Comparison of ENCODE assay signal across 7 mouse cellular contexts in genomic region chr2:132131266-132131665, GRCm38 (mm10). TPM values are rescaled to one million over a fixed set of nuclear protein-coding genes. Genes with fewer than 3 reads are reported as not detected.
A peak's percentile ranks its signal among the peaks of the same experiment; 100 is the strongest.
DNase-seq lines count a peak whose midpoint lies in the region; ATAC-seq and TF ChIP-seq lines count a peak whose summit lies in the region.

No protein-coding gene starts in this region.

- H3K9ac ChIP-seq in hindbrain, embryonic 15.5 days, result no peak overlapping the region
- H3K9ac ChIP-seq in liver, adult 2 months (ENCODE audit: low read depth, low read length), result peak overlapping the region; percentile 42; the same call in 1 of the 2 replicates
- no peak overlapping the region for H3K9ac ChIP-seq in midbrain, postnatal 0 days (replicated peaks; ENCODE audit: low read length, poor library complexity, severe bottlenecking)

- H3K27ac ChIP-seq in hindbrain, embryonic 15.5 days (replicated peaks), result no peak overlapping the region
- peak overlapping the region; percentile 53 for H3K27ac ChIP-seq in liver, adult 2 months (replicated peaks; ENCODE audit: insufficient read depth, low read depth, low read length)
- no peak overlapping the region for H3K27ac ChIP-seq in midbrain, postnatal 0 days (ENCODE audit: low read depth, low read length)

- TF ChIP-seq POLR2A in liver, adult 2 months (IDR thresholded peaks at IDR 0.05; ENCODE audit: extremely low read depth, insufficient read depth, low read length), result no peak

- no peaks in the 10 kb centered on the region for H3K36me3 ChIP-seq in hindbrain, embryonic 15.5 days
- H3K36me3 ChIP-seq in liver, adult 2 months (ENCODE audit: control insufficient read depth, insufficient read depth, low read length), result no peaks in the 10 kb centered on the region
- H3K36me3 ChIP-seq in midbrain, postnatal 0 days (ENCODE audit: insufficient read depth, low read length), result no peaks in the 10 kb centered on the region

- peaks cover 25% of the 10 kb centered on the region for H3K4me1 ChIP-seq in hindbrain, embryonic 15.5 days (replicated peaks)
- peaks cover 20% of the 10 kb centered on the region for H3K4me1 ChIP-seq in liver, adult 2 months (ENCODE audit: control insufficient read depth, insufficient read depth, low read length)
- 0 out of 2 replicates have a peak, but pooled peaks cover 4% of the 10 kb centered on the region for H3K4me1 ChIP-seq in midbrain, postnatal 0 days (ENCODE audit: insufficient read depth, low read length)

- no peak for ATAC-seq in hindbrain, embryonic 15.5 days (ENCODE audit: low FRiP score, low read depth)
- no peak for ATAC-seq in midbrain, postnatal 0 days (ENCODE audit: low FRiP score)

- peak; percentile 72 for DNase-seq in R1 (ENCODE audit: low read depth, low spot score)
- DNase-seq in cerebellum, adult 18-20 months, result peak; percentile 54 to 78
- peak; percentile 74 for DNase-seq in gastrocnemius, adult 18-20 months (ENCODE audit: low spot score)
- DNase-seq in liver, adult 2 months (ENCODE audit: extremely low read depth, low read depth, low spot score), result peak; percentile 99
- DNase-seq in midbrain, postnatal 0 days (ENCODE audit: low spot score), result peak; percentile 28
- peak; percentile 57 for DNase-seq in urinary bladder, adult 2 months (ENCODE audit: low spot score)

- no peaks in the 10 kb centered on the region for H3K9me3 ChIP-seq in hindbrain, embryonic 15.5 days
- no peaks in the 10 kb centered on the region for H3K9me3 ChIP-seq in midbrain, postnatal 0 days (ENCODE audit: low read length)

- H3K4me3 ChIP-seq in hindbrain, embryonic 15.5 days, result no peak overlapping the region
- no peak overlapping the region for H3K4me3 ChIP-seq in liver, adult 2 months (ENCODE audit: insufficient read depth, low read depth, low read length)
- no peak overlapping the region for H3K4me3 ChIP-seq in midbrain, postnatal 0 days (ENCODE audit: low read depth, low read length)

- H3K79me2 ChIP-seq in liver, adult 2 months (ENCODE audit: control insufficient read depth, insufficient read depth, low read length), result peaks cover 30% of the 10 kb centered on the region; the same call in 1 of the 2 replicates

- no peaks in the 10 kb centered on the region for H3K27me3 ChIP-seq in hindbrain, embryonic 15.5 days
- H3K27me3 ChIP-seq in liver, adult 2 months (ENCODE audit: control insufficient read depth, insufficient read depth, low read length), result no peaks in the 10 kb centered on the region
- no peaks in the 10 kb centered on the region for H3K27me3 ChIP-seq in midbrain, postnatal 0 days (ENCODE audit: insufficient read depth, low read length)

- TF ChIP-seq CTCF in liver, adult 2 months (IDR thresholded peaks at IDR 0.05; ENCODE audit: low read depth, low read length), result no peak
- no peak for TF ChIP-seq CTCF in midbrain, postnatal 0 days (IDR thresholded peaks at IDR 0.05)

- peak overlapping the region; percentile 24 for H3K4me2 ChIP-seq in hindbrain, embryonic 15.5 days
- H3K4me2 ChIP-seq in midbrain, postnatal 0 days (ENCODE audit: low read depth, low read length, poor library complexity, severe bottlenecking), result no peak overlapping the region

- WGBS in hindbrain, embryonic 15.5 days, result 6% methylated on average over 9 of the region's 9 CpGs
- WGBS in liver, adult 2 months, result 5% methylated on average over 9 of the region's 9 CpGs
- 14% methylated on average over 9 of the region's 9 CpGs for WGBS in midbrain, postnatal 0 days

RNA-seq across cellular contexts. Expression of gene Slc23a2, which starts 13.6 kb away (rescaled TPM):
- total RNA-seq in gastrocnemius, adult 18-20 months (2021), result 10 to 100 TPM in 1 of 2 experiments, 1 to 10 TPM in 1; 9.4 to 12.9 TPM
- 33.8 and 36.3 TPM in 2 replicates for polyA plus RNA-seq in hindbrain, embryonic 15.5 days (2015; fragmentation: Nextera tagmentation; extraction: Ambion mirVana)
- 14.8 and 20.5 TPM in 2 replicates for total RNA-seq in liver, adult 2 months (2014; rRNA removed)
- 7.0 and 12.7 TPM in 2 replicates for polyA plus RNA-seq in liver, adult 2 months (2012; rRNA removed)
- total RNA-seq in midbrain, postnatal 0 days (2014; rRNA removed), result 64.5 and 71.3 TPM in 2 replicates
- 30.5 and 31.9 TPM in 2 replicates for polyA plus RNA-seq in midbrain, postnatal 0 days (2015; fragmentation: Nextera tagmentation; extraction: Ambion mirVana)
- 36.2 and 36.3 TPM in 2 replicates for polyA plus RNA-seq in urinary bladder, adult 2 months (2012; rRNA removed)

Comparison
In these comparisons a context has a peak if more than half of its experiments do, and no peak if none do; other contexts are left out.
1. DNase-seq: peak in every context shown above with its lines; median percentile 99 in liver, adult 2 months; 74 in gastrocnemius, adult 18-20 months; 72 in R1; 66 in cerebellum, adult 18-20 months; 57 in urinary bladder, adult 2 months; 28 in midbrain, postnatal 0 days.